Mouse (Mus musculus): ENCODE results near the gene Asic5. TPM values are rescaled to one million over a fixed set of nuclear protein-coding genes. Genes with fewer than 3 reads are reported as not detected.

Asic5 gene
- polyA plus RNA-seq (2014; fragmentation: Nextera tagmentation; extraction: Ambion mirVana), result not detected in 2 replicates

DNA sequence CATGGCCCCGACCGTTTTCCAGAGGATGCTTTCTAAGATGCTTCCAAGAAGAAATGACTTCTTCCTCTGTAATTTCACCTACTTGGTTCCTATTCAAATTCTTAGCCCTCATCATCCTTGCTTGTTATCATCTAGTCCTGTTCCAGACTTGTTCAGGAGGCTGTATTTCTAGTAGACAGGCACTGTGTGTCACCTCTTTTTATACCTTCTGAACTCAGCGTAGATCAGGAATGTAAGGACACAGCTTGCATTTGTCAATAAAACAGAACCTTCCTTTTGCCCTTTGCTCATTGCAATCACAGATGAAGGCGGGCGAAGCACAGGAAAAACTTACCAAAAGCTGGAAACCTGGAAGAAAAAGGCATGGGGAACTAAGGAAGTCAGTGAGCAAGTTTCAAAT, at the start of gene Asic5:
Gene Asic5 (plus strand): TSS at position 301 of the 400 bp plus-strand sequence.
- Histone ChIP-seq H3K27ac (replicated peaks; ENCODE audit: low read depth, low read length) (no peak within 1 kb of the TSS), H3K4me2 (ENCODE audit: low read depth, low read length) (no peak within 1 kb of the TSS), H3K4me1 (ENCODE audit: control insufficient read depth, insufficient read depth, low read length) (no peaks in the 10 kb centered on the region), H3K9me3 (replicated peaks; ENCODE audit: control insufficient read depth, low read length) (no peaks in the 10 kb centered on the region), H3K36me3 (replicated peaks; ENCODE audit: control insufficient read depth, insufficient read depth, low read depth, low read length) (no peaks in the 10 kb centered on the region), H3K9ac (replicated peaks; ENCODE audit: low read length) (no peak within 1 kb of the TSS), H3K27me3 (ENCODE audit: control insufficient read depth, insufficient read depth, low read length) (no peaks in the 10 kb centered on the region), H3K4me3 (ENCODE audit: low read depth, low read length) (no peak within 1 kb of the TSS)
- DNase-seq (ENCODE audit: low spot score) (no peak), ATAC-seq (replicated peaks; ENCODE audit: insufficient number of reproducible peaks, low FRiP score, low TSS enrichment, low read depth) (no peak)
- WGBS, result 87% methylated on average over 5 of the region's 5 CpGs

- Histone ChIP-seq H3K4me3 (ENCODE audit: low read depth, low read length) (no peak overlapping the region), H3K27me3 (ENCODE audit: control insufficient read depth, insufficient read depth, low read length) (no peaks in the 10 kb centered on the region), H3K4me2 (ENCODE audit: low read depth, low read length) (no peak overlapping the region), H3K9ac (replicated peaks; ENCODE audit: low read length) (no peak overlapping the region), H3K9me3 (replicated peaks; ENCODE audit: control insufficient read depth, low read length) (no peaks in the 10 kb centered on the region), H3K4me1 (ENCODE audit: control insufficient read depth, insufficient read depth, low read length) (no peaks in the 10 kb centered on the region), H3K27ac (replicated peaks; ENCODE audit: low read depth, low read length) (no peak overlapping the region), H3K36me3 (replicated peaks; ENCODE audit: control insufficient read depth, insufficient read depth, low read depth, low read length) (no peaks in the 10 kb centered on the region)
- WGBS, result 86% methylated on average over 4 of the region's 4 CpGs
- DNase-seq (ENCODE audit: low spot score) (no peak), ATAC-seq (replicated peaks; ENCODE audit: insufficient number of reproducible peaks, low FRiP score, low TSS enrichment, low read depth) (no peak)
These were observed 48.7 kb upstream of the Asic5 start for GRCm38 (mm10) chr3:81933348-81933747.

- H3K36me3 ChIP-seq (replicated peaks; ENCODE audit: control insufficient read depth, insufficient read depth, low read depth, low read length), result no peaks in the 10 kb centered on the region
- DNase-seq (ENCODE audit: low spot score) (no peak), ATAC-seq (replicated peaks; ENCODE audit: insufficient number of reproducible peaks, low FRiP score, low TSS enrichment, low read depth) (no peak)
- 70% methylated on average over 3 of the region's 3 CpGs for WGBS
- no peaks in the 10 kb centered on the region for H3K4me1 ChIP-seq (ENCODE audit: control insufficient read depth, insufficient read depth, low read length)
- H3K4me3 ChIP-seq (ENCODE audit: low read depth, low read length), result no peak overlapping the region
- no peak overlapping the region for H3K9ac ChIP-seq (replicated peaks; ENCODE audit: low read length)
- no peaks in the 10 kb centered on the region for H3K27me3 ChIP-seq (ENCODE audit: control insufficient read depth, insufficient read depth, low read length)
- H3K9me3 ChIP-seq (replicated peaks; ENCODE audit: control insufficient read depth, low read length), result no peaks in the 10 kb centered on the region
- H3K27ac ChIP-seq (replicated peaks; ENCODE audit: low read depth, low read length), result no peak overlapping the region
- no peak overlapping the region for H3K4me2 ChIP-seq (ENCODE audit: low read depth, low read length)
These were observed 43.2 kb upstream of the Asic5 start for GRCm38 (mm10) chr3:81938924-81939323.

DNA sequence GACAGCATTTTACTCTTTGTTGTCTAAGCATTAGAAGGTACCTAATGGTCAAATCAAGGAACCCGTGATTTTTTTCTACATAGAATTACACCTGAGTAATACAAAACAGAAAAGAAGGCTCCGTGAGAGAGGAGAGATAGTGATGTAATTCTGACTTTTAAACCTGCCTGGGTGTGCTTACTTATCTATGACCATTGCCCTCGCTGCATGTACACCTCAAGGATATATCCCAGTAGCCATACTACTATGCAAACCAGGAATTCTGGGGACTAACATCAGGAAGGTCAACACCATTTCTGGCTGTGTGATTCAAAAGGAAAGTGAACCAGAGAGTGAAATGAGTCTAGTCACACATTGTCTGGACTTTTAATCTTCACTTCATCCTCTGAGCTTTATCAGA, 39.7 kb upstream of the Asic5 start:
- WGBS, result 88% methylated on average over 3 of the region's 3 CpGs
- no peak for ATAC-seq (replicated peaks; ENCODE audit: insufficient number of reproducible peaks, low FRiP score, low TSS enrichment, low read depth)

DNA sequence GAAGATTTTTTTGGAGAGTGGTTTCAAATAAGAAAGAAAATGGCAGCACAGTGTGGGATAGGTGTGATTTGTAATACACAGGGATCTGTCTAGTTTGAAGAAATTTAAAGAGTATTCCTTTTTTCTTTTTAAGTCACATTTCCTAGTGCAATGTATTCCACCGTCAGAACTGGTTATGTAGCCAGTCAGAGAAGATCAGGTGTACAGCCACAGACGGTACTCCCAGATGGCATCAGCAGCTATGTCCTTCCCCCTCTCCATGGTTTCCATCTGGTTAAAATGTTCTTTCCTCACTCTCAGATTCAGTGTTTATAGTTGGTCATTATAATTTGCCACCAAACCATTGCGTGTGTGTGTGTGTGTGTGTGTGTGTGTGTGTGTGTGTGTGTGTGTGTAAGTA, 39.0 kb upstream of the Asic5 start:
- no peak overlapping the region for H3K27ac ChIP-seq (replicated peaks; ENCODE audit: low read depth, low read length)
- WGBS, result 84% methylated on average over 3 of the region's 3 CpGs
- no peaks in the 10 kb centered on the region for H3K4me1 ChIP-seq (ENCODE audit: control insufficient read depth, insufficient read depth, low read length)

More for the DNA sequence above, 39.7 kb upstream of the Asic5 start:
- H3K9me3 ChIP-seq (replicated peaks; ENCODE audit: control insufficient read depth, low read length), result no peaks in the 10 kb centered on the region
- no peaks in the 10 kb centered on the region for H3K27me3 ChIP-seq (ENCODE audit: control insufficient read depth, insufficient read depth, low read length)
- H3K4me2 ChIP-seq (ENCODE audit: low read depth, low read length), result no peak overlapping the region
- no peak overlapping the region for H3K27ac ChIP-seq (replicated peaks; ENCODE audit: low read depth, low read length)
- no peaks in the 10 kb centered on the region for H3K36me3 ChIP-seq (replicated peaks; ENCODE audit: control insufficient read depth, insufficient read depth, low read depth, low read length)
- H3K9ac ChIP-seq (replicated peaks; ENCODE audit: low read length), result no peak overlapping the region
- no peak for DNase-seq (ENCODE audit: low spot score)
- H3K4me3 ChIP-seq (ENCODE audit: low read depth, low read length), result no peak overlapping the region
- H3K4me1 ChIP-seq (ENCODE audit: control insufficient read depth, insufficient read depth, low read length), result no peaks in the 10 kb centered on the region

GRCm38 (mm10) chr3:81944851-81945393, 37.2 kb upstream of the Asic5 start:
- H3K4me1 ChIP-seq (ENCODE audit: control insufficient read depth, insufficient read depth, low read length), result no peaks in the 10 kb centered on the region
- no peak overlapping the region for H3K9ac ChIP-seq (replicated peaks; ENCODE audit: low read length)
- H3K9me3 ChIP-seq (replicated peaks; ENCODE audit: control insufficient read depth, low read length), result no peaks in the 10 kb centered on the region
- 89% methylated on average over 7 of the region's 7 CpGs for WGBS
- ATAC-seq (replicated peaks; ENCODE audit: insufficient number of reproducible peaks, low FRiP score, low TSS enrichment, low read depth) (no peak), DNase-seq (ENCODE audit: low spot score) (no peak)
- no peaks in the 10 kb centered on the region for H3K27me3 ChIP-seq (ENCODE audit: control insufficient read depth, insufficient read depth, low read length)
- H3K4me2 ChIP-seq (ENCODE audit: low read depth, low read length), result no peak overlapping the region
- H3K4me3 ChIP-seq (ENCODE audit: low read depth, low read length), result no peak overlapping the region
- no peaks in the 10 kb centered on the region for H3K36me3 ChIP-seq (replicated peaks; ENCODE audit: control insufficient read depth, insufficient read depth, low read depth, low read length)
- no peak overlapping the region for H3K27ac ChIP-seq (replicated peaks; ENCODE audit: low read depth, low read length)

More for the DNA sequence above, 39.0 kb upstream of the Asic5 start:
- DNase-seq (ENCODE audit: low spot score) (no peak), ATAC-seq (replicated peaks; ENCODE audit: insufficient number of reproducible peaks, low FRiP score, low TSS enrichment, low read depth) (no peak)
- H3K27me3 ChIP-seq (ENCODE audit: control insufficient read depth, insufficient read depth, low read length), result no peaks in the 10 kb centered on the region
- no peak overlapping the region for H3K9ac ChIP-seq (replicated peaks; ENCODE audit: low read length)
- no peaks in the 10 kb centered on the region for H3K9me3 ChIP-seq (replicated peaks; ENCODE audit: control insufficient read depth, low read length)
- H3K4me2 ChIP-seq (ENCODE audit: low read depth, low read length), result no peak overlapping the region
- H3K36me3 ChIP-seq (replicated peaks; ENCODE audit: control insufficient read depth, insufficient read depth, low read depth, low read length), result no peaks in the 10 kb centered on the region
- no peak overlapping the region for H3K4me3 ChIP-seq (ENCODE audit: low read depth, low read length)

- Histone ChIP-seq H3K4me3 (ENCODE audit: low read depth, low read length) (no peak overlapping the region), H3K9me3 (replicated peaks; ENCODE audit: control insufficient read depth, low read length) (no peaks in the 10 kb centered on the region), H3K27me3 (ENCODE audit: control insufficient read depth, insufficient read depth, low read length) (no peaks in the 10 kb centered on the region), H3K4me1 (ENCODE audit: control insufficient read depth, insufficient read depth, low read length) (no peaks in the 10 kb centered on the region), H3K9ac (replicated peaks; ENCODE audit: low read length) (no peak overlapping the region), H3K27ac (replicated peaks; ENCODE audit: low read depth, low read length) (no peak overlapping the region), H3K4me2 (ENCODE audit: low read depth, low read length) (no peak overlapping the region), H3K36me3 (replicated peaks; ENCODE audit: control insufficient read depth, insufficient read depth, low read depth, low read length) (no peaks in the 10 kb centered on the region)
- WGBS, result 86% methylated on average over 1 of the region's 1 CpGs
- ATAC-seq (replicated peaks; ENCODE audit: insufficient number of reproducible peaks, low FRiP score, low TSS enrichment, low read depth) (no peak), DNase-seq (ENCODE audit: low spot score) (no peak)
These were observed 33.0 kb upstream of the Asic5 start for GRCm38 (mm10) chr3:81949048-81949447.

- Histone ChIP-seq H3K4me3 (ENCODE audit: low read depth, low read length) (no peak overlapping the region), H3K27ac (replicated peaks; ENCODE audit: low read depth, low read length) (no peak overlapping the region), H3K4me2 (ENCODE audit: low read depth, low read length) (no peak overlapping the region), H3K27me3 (ENCODE audit: control insufficient read depth, insufficient read depth, low read length) (no peaks in the 10 kb centered on the region), H3K9me3 (replicated peaks; ENCODE audit: control insufficient read depth, low read length) (no peaks in the 10 kb centered on the region), H3K9ac (replicated peaks; ENCODE audit: low read length) (no peak overlapping the region), H3K4me1 (ENCODE audit: control insufficient read depth, insufficient read depth, low read length) (no peaks in the 10 kb centered on the region), H3K36me3 (replicated peaks; ENCODE audit: control insufficient read depth, insufficient read depth, low read depth, low read length) (no peaks in the 10 kb centered on the region)
- DNase-seq (ENCODE audit: low spot score), result no peak
- 78% methylated on average over 2 of the region's 2 CpGs for WGBS
- ATAC-seq (replicated peaks; ENCODE audit: insufficient number of reproducible peaks, low FRiP score, low TSS enrichment, low read depth), result no peak
These were observed 30.3 kb upstream of the Asic5 start for GRCm38 (mm10) chr3:81951785-81952184.

Measured in embryonic facial prominence, embryonic 11.5 days (tissue).